Mouse (Mus musculus): ENCODE results near the gene Smug1. TPM values are rescaled to one million over a fixed set of nuclear protein-coding genes. Genes with fewer than 3 reads are reported as not detected.

Gene Smug1
- polyA plus RNA-seq, 1 experiment, result 15.7 TPM

GRCm38 (mm10) chr15:103180406-103180805 is 13.5 kb upstream of the Smug1 start:
- TF ChIP-seq MAX (IDR thresholded peaks at IDR 0.05) (no peak), FOSL1 (IDR thresholded peaks at IDR 0.05; ENCODE audit: insufficient read depth, low read length, poor library complexity, severe bottlenecking) (no peak), CEBPB (IDR thresholded peaks at IDR 0.05; ENCODE audit: low read depth) (no peak), MYOG (IDR thresholded peaks at IDR 0.05; ENCODE audit: control insufficient read depth, extremely low read depth, insufficient read length) (no peak), MYOD1 (IDR thresholded peaks at IDR 0.05; ENCODE audit: control insufficient read depth, insufficient read length, low read depth) (no peak), CTCF (IDR thresholded peaks at IDR 0.05; ENCODE audit: control insufficient read depth, insufficient read depth, insufficient read length) (no peak), USF1 (IDR thresholded peaks at IDR 0.05; ENCODE audit: low read depth) (no peak)
- Histone ChIP-seq H3K27me3 (ENCODE audit: control insufficient read depth, insufficient read depth, insufficient read length) (no peaks in the 10 kb centered on the region), H3ac (ENCODE audit: control insufficient read depth, insufficient read length, low read depth) (no peak overlapping the region), H3K79me2 (ENCODE audit: control insufficient read depth, insufficient read depth) (no peaks in the 10 kb centered on the region), H3K79me3 (ENCODE audit: low read depth) (no peaks in the 10 kb centered on the region), H3K4me3 (ENCODE audit: insufficient read depth, poor library complexity, severe bottlenecking) (no peak overlapping the region), H3K36me3 (ENCODE audit: control insufficient read depth, insufficient read depth) (no peaks in the 10 kb centered on the region)

- H3K4me3 ChIP-seq (ENCODE audit: insufficient read depth, poor library complexity, severe bottlenecking), result no peak overlapping the region
- H3K27me3 ChIP-seq (ENCODE audit: control insufficient read depth, insufficient read depth, insufficient read length), result no peaks in the 10 kb centered on the region
- no peak for TF ChIP-seq MYOD1 (IDR thresholded peaks at IDR 0.05; ENCODE audit: control insufficient read depth, insufficient read length, low read depth)
- no peaks in the 10 kb centered on the region for H3K36me3 ChIP-seq (ENCODE audit: control insufficient read depth, insufficient read depth)
- H3ac ChIP-seq (ENCODE audit: control insufficient read depth, insufficient read length, low read depth), result no peak overlapping the region
- H3K79me3 ChIP-seq (ENCODE audit: low read depth), result no peaks in the 10 kb centered on the region
- no peaks in the 10 kb centered on the region for H3K79me2 ChIP-seq (ENCODE audit: control insufficient read depth, insufficient read depth)
These were observed 11.9 kb upstream of the Smug1 start for GRCm38 (mm10) chr15:103178767-103179166.

- no peak overlapping the region for H3ac ChIP-seq (ENCODE audit: control insufficient read depth, insufficient read length, low read depth)
- TF ChIP-seq CEBPB (IDR thresholded peaks at IDR 0.05; ENCODE audit: low read depth) (no peak), FOSL1 (IDR thresholded peaks at IDR 0.05; ENCODE audit: insufficient read depth, low read length, poor library complexity, severe bottlenecking) (no peak), CTCF (IDR thresholded peaks at IDR 0.05; ENCODE audit: control insufficient read depth, insufficient read depth, insufficient read length) (peak; percentile 93), MYOG (IDR thresholded peaks at IDR 0.05; ENCODE audit: control insufficient read depth, extremely low read depth, insufficient read length) (no peak), USF1 (IDR thresholded peaks at IDR 0.05; ENCODE audit: low read depth) (no peak)
- H3K27me3 ChIP-seq (ENCODE audit: control insufficient read depth, insufficient read depth, insufficient read length), result no peaks in the 10 kb centered on the region
- no peaks in the 10 kb centered on the region for H3K36me3 ChIP-seq (ENCODE audit: control insufficient read depth, insufficient read depth)
- H3K79me3 ChIP-seq (ENCODE audit: low read depth), result no peaks in the 10 kb centered on the region
- H3K4me3 ChIP-seq (ENCODE audit: insufficient read depth, poor library complexity, severe bottlenecking), result no peak overlapping the region
- no peaks in the 10 kb centered on the region for H3K79me2 ChIP-seq (ENCODE audit: control insufficient read depth, insufficient read depth)
These were observed 11.2 kb upstream of the Smug1 start for GRCm38 (mm10) chr15:103178137-103178536.

- no peak for TF ChIP-seq MAX (IDR thresholded peaks at IDR 0.05)
- TF ChIP-seq MYOD1 (IDR thresholded peaks at IDR 0.05; ENCODE audit: control insufficient read depth, insufficient read length, low read depth), result no peak
- no peak for TF ChIP-seq MYOG (IDR thresholded peaks at IDR 0.05; ENCODE audit: control insufficient read depth, extremely low read depth, insufficient read length)
- TF ChIP-seq USF1 (IDR thresholded peaks at IDR 0.05; ENCODE audit: low read depth), result no peak
- no peak for TF ChIP-seq FOSL1 (IDR thresholded peaks at IDR 0.05; ENCODE audit: insufficient read depth, low read length, poor library complexity, severe bottlenecking)
- TF ChIP-seq CEBPB (IDR thresholded peaks at IDR 0.05; ENCODE audit: low read depth), result no peak
- TF ChIP-seq CTCF (IDR thresholded peaks at IDR 0.05; ENCODE audit: control insufficient read depth, insufficient read depth, insufficient read length), result no peak
- no peaks in the 10 kb centered on the region for H3K36me3 ChIP-seq (ENCODE audit: control insufficient read depth, insufficient read depth)
- H3K79me3 ChIP-seq (ENCODE audit: low read depth), result no peaks in the 10 kb centered on the region
- H3K4me3 ChIP-seq (ENCODE audit: insufficient read depth, poor library complexity, severe bottlenecking), result no peak overlapping the region
- no peaks in the 10 kb centered on the region for H3K79me2 ChIP-seq (ENCODE audit: control insufficient read depth, insufficient read depth)
- no peak overlapping the region for H3ac ChIP-seq (ENCODE audit: control insufficient read depth, insufficient read length, low read depth)
- H3K27me3 ChIP-seq (ENCODE audit: control insufficient read depth, insufficient read depth, insufficient read length), result no peaks in the 10 kb centered on the region
These were observed 10.7 kb upstream of the Smug1 start for GRCm38 (mm10) chr15:103177611-103178041.

- no peak overlapping the region for H3K4me3 ChIP-seq (ENCODE audit: insufficient read depth, poor library complexity, severe bottlenecking)
- H3K79me3 ChIP-seq (ENCODE audit: low read depth), result no peaks in the 10 kb centered on the region
- TF ChIP-seq CEBPB (IDR thresholded peaks at IDR 0.05; ENCODE audit: low read depth), result no peak
- peak; percentile 57 for TF ChIP-seq MAX (IDR thresholded peaks at IDR 0.05)
- TF ChIP-seq USF1 (IDR thresholded peaks at IDR 0.05; ENCODE audit: low read depth), result peak; percentile 58
- TF ChIP-seq MYOD1 (IDR thresholded peaks at IDR 0.05; ENCODE audit: control insufficient read depth, insufficient read length, low read depth), result no peak
- peak; percentile 99 for TF ChIP-seq CTCF (IDR thresholded peaks at IDR 0.05; ENCODE audit: control insufficient read depth, insufficient read depth, insufficient read length)
- no peak for TF ChIP-seq FOSL1 (IDR thresholded peaks at IDR 0.05; ENCODE audit: insufficient read depth, low read length, poor library complexity, severe bottlenecking)
- no peak for TF ChIP-seq MYOG (IDR thresholded peaks at IDR 0.05; ENCODE audit: control insufficient read depth, extremely low read depth, insufficient read length)
- peak overlapping the region; percentile 6 for H3ac ChIP-seq (ENCODE audit: control insufficient read depth, insufficient read length, low read depth)
- no peaks in the 10 kb centered on the region for H3K79me2 ChIP-seq (ENCODE audit: control insufficient read depth, insufficient read depth)
- H3K36me3 ChIP-seq (ENCODE audit: control insufficient read depth, insufficient read depth), result no peaks in the 10 kb centered on the region
- no peaks in the 10 kb centered on the region for H3K27me3 ChIP-seq (ENCODE audit: control insufficient read depth, insufficient read depth, insufficient read length)
These were observed 10.1 kb upstream of the Smug1 start for GRCm38 (mm10) chr15:103176874-103177421.

GRCm38 (mm10) chr15:103173251-103173650 is 6.4 kb upstream of the Smug1 start:
- Histone ChIP-seq H3K36me3 (ENCODE audit: control insufficient read depth, insufficient read depth) (no peaks in the 10 kb centered on the region), H3K4me3 (ENCODE audit: insufficient read depth, poor library complexity, severe bottlenecking) (no peak overlapping the region), H3K79me2 (ENCODE audit: control insufficient read depth, insufficient read depth) (no peaks in the 10 kb centered on the region), H3K79me3 (ENCODE audit: low read depth) (no peaks in the 10 kb centered on the region), H3ac (ENCODE audit: control insufficient read depth, insufficient read length, low read depth) (no peak overlapping the region), H3K27me3 (ENCODE audit: control insufficient read depth, insufficient read depth, insufficient read length) (no peaks in the 10 kb centered on the region)
- TF ChIP-seq MYOG (IDR thresholded peaks at IDR 0.05; ENCODE audit: control insufficient read depth, extremely low read depth, insufficient read length) (no peak), USF1 (IDR thresholded peaks at IDR 0.05; ENCODE audit: low read depth) (no peak), CTCF (IDR thresholded peaks at IDR 0.05; ENCODE audit: control insufficient read depth, insufficient read depth, insufficient read length) (no peak), MAX (IDR thresholded peaks at IDR 0.05) (no peak), MYOD1 (IDR thresholded peaks at IDR 0.05; ENCODE audit: control insufficient read depth, insufficient read length, low read depth) (no peak), FOSL1 (IDR thresholded peaks at IDR 0.05; ENCODE audit: insufficient read depth, low read length, poor library complexity, severe bottlenecking) (no peak), CEBPB (IDR thresholded peaks at IDR 0.05; ENCODE audit: low read depth) (no peak)

All from C2C12 (cell line).